Mouse (Mus musculus) granulocyte monocyte progenitor cell, adult 5-6 weeks (primary cell): ENCODE measurements around the gene Gm43720. TPM values are rescaled to one million over a fixed set of nuclear protein-coding genes. Genes with fewer than 3 reads are reported as not detected.

ENCODE experiments used
- ATAC-seq: replicated peaks from 2 replicates; pipeline ENCODE4 v1.8.0; 2016; ENCODE audit warnings: mild to moderate bottlenecking, moderate TSS enrichment, inconsistent platforms; ENCODE audit not compliant: poor library complexity, severe bottlenecking
- total RNA-seq, 2 experiments: library from RNA; stranded (forward) in 1 of 2; stranded (reverse) in 1 of 2; fragments of 200-712, 200-1000 nt in 1 of 2; fragments of >200 nt in 1 of 2; fragmentation: Nextera tagmentation in 1 of 2; gene quantifications; 2 replicates each; pipeline ENCODE4 v1.2.3; 2014 to 2017

Gene Gm43720
- total RNA-seq, 2 experiments from 2014 or later = 0.05 TPM; not detected in 1

DNA sequence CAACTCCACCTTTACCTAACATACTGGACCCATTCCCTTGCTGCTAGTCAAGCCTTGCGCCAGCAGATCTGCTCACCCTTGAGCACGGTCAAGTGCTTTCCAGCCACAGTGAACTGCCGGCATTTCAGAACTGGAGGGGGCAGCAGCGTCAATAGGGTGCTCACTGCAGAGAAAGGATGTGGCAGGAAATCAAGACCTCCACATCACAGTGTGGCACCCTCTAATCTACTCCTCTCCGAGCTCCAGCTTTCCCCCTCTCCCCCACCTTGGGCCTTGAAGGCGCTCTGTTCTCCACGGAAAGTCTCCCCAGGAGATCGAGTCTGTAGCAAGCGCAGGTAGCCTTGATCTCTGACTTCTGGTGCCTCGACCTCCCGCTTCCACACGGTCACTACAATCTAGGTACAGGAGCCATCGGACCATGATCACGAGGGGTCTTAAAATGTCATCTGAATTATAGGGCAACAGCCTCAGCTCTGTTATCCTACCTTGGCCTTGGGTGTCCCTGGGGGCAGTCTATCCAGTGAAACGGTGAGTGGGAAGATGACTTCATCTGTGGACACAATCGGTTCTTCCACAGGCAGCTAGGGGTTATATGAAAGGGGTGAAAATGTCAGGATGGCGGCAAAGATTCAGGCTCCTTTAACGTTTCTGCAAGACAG is 17.0 kb downstream of the Gm43720 start:
- no peak for ATAC-seq

DNA sequence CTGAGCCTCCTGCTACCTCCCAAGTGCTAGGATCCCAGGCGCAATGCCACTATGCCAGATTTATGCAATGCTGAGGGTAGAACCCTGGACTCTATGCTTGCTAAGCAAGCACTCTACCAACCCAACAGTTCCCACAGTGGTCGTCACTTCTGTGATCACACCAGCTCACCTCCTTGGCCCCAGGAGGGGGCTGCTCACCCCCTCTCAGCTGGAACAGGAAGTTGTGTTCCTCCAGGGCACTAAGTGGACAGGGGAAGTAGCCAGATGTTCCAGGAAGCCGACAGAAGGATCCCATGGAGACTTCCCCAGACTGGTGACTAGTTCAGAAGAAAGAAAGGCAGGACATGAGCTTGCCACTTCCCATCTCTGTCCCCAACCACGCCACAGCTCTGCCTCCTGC is 17.8 kb downstream of the Gm43720 start:
- ATAC-seq = peak; percentile 50

DNA sequence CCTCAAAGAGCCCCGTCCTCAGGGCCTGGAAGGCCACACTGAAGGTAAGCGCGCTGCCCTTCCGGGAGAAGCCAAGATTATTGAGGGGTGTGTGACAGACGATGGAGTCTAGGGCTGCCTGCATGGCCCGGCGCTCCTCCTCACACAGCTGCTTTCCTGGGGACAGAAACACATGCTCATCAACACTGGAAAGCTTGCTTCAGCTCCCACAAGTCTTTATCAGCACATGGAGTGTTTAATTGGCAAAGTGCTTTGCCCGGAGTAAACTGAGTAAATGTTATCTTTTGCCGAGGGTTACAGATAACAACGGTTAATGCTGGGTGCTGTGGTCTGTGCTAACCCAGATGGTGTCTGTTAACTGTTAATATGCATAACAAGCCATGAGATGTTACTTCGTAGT is 18.9 kb downstream of the Gm43720 start:
- no peak for ATAC-seq

DNA sequence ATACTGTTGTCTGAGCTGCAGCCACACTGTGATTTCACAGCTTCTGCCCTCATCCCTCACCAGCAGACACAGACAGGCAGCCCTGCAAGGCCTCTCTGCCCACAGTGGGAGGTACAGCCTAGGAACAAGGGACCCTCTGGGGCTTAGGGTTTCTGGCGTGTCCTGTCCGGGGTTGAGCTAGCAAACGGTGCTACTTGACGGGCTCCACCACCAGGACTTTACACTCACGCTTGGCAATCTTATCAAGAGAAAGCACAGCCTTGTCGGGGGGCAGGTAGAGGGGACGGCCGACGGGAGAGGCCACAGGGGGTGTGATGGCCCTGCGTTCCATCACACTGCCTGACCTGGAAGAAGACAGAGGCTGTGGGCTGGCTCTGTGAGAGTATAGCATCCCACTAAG is 19.7 kb downstream of the Gm43720 start:
- ATAC-seq = no peak

DNA sequence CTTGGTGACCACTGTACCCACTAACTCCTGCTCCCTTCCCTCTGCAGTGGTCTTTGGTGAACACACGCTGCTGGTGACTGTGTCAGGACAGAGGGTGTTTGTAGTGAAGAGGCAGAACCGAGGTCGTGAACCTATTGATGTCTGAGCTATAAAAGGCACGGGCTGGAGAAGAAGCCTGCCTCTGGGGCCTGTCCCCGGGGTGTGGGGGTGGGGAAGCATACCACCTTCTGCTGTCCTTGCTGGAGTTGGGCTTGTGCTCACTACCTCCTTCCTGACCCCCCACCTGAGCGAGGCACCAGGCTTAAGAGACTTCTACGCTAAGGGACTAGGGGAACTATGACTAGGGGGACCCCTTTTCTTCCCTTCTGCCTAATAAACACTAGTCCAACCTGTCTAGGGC is 20.8 kb downstream of the Gm43720 start:
- no peak for ATAC-seq

DNA sequence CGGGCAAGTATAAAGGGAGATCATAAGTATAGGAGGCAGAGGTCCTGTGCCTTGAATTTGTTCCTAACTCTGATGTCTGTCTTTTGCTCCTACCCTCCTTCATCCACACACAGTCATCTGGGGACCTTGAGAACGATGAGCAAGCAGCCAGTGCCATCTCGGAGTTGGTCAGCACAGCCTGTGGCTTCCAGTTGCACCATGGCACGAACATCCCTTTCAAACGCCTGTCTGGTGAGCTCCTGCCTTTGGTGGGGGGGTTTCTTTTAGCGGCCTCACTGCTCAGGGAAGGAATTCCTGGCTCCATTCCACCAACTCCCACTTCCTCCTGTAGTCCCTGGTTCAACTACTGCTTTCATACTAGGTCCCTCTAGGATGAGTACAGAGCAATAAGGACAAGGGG is 21.2 kb downstream of the Gm43720 start:
- peak; percentile 6; the same call in 1 of the 2 replicates for ATAC-seq

DNA sequence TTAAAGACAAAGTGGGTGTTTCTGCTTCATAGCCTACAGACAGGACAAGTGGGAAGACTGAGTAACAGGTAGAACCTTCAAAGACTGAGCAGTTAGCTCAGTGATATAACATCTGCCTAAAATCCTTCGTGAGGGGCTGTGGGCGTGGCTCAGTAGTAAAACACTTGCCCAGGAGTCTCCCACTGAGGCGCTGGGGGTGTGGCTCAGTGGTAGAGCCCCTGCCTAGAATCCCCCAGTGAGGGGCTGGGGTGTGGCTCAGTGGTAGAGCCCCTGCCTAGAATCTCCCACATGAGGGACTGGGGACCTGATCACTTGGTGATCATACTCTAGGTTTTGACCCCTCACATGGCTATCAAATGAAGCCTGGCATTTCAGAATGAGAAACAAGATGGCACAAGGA is 21.7 kb downstream of the Gm43720 start:
- no peak for ATAC-seq

DNA sequence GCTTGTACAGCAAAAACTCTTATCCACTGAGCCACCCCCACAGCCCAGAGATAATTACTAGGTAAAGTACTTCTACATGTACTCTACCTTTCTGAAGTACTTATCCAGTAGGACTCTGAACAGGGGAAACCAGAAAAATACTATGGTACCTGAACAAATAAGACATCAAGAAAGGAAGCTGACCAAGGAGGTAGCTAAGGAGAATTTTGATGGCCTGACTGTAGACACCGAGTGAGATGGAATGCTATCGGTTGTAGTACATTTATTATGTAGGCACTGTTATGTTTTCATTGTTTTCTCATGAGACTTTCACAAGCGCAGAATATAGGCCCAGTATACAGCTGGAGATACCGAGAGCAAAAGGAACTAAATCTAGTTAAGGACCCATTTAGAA is 22.2 kb downstream of the Gm43720 start:
- ATAC-seq = no peak

DNA sequence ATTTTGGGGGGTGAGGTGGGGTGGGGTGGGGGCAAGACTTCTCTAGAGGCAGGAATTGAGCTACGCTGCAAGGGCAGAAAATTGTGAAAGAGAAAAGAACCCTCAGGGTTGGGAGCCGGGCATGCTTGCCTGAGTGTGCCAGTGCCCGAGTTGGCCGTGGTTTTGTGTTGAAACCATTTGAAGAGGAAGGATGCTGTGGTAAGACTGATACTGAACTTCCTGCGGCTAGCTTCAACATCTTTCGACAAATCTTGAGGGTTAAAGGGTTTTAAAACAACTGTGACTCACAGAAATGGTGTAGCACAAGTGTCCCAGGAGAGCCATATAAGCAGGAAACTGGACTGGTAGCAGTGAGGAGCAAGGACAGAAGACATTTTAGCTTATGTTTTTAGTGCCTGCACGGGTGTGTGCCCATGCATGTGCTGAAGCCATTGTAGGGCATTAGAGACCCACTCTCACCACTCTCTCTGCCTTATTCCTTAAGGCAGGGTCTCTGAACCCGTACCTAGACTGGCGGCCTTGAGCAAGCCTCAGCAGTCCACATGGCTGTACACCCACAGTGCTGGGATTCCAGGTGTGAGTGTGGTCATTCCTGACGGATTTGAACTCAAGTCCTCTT is 22.7 kb downstream of the Gm43720 start:
- ATAC-seq = peak; percentile 64

DNA sequence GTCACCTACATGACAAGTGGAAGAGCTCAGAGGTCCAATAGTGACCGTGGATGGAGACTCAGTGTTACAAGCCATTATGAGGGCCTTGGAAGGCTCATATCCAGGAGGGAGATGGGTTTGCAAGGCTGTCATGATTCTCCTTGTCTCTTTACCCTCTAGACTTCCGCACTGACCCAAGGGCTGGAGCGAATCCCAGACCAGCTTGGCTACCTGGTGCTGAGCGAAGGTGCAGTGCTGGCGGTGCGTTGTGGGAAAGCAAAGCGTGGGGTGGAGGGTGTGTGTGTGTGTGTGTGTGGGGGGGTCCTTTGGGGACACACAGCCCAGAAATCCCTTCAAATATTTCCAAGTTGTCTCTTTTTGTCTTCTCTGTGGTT is 23.7 kb downstream of the Gm43720 start:
- no peak for ATAC-seq

DNA sequence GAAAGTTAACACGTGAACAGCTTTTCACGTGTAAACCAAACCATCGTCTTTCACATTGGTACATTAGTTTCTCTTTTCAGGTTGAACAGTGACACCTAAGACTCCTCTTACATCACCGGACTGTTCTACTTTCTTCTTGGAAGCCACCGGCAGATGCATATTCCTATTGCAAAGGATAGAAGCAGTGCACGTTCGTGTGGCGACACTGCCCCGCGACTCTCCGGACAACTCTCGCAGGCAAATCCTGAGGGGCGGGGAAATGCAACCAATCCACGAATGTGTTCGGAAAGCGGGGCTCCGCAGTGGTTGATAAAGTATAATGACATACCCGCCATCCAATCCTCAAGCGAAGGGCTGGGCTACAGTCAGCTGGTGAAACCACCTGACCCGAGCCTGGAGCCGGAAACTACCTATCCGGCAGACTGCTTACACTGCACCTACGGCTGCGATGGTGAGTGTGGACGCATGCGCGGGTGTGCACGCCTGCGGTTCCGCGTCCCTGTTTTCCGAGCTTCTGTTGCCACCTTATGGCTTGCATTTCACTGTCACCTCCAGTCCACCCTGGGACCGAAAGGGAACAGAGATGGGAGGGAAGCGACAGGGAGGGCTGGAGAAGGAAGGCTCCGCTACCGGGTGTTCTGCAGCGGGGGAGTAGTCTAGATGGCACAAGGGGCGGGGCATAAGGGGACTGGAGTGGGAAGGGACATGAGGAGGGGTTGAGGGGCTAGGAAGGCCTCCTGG is 24.2 kb downstream of the Gm43720 start, which contains the start of gene Lamtor4:
Lamtor4 (plus strand) TSS at position 130 of the 741 bp plus-strand sequence.
- peak; percentile 73 for ATAC-seq

DNA sequence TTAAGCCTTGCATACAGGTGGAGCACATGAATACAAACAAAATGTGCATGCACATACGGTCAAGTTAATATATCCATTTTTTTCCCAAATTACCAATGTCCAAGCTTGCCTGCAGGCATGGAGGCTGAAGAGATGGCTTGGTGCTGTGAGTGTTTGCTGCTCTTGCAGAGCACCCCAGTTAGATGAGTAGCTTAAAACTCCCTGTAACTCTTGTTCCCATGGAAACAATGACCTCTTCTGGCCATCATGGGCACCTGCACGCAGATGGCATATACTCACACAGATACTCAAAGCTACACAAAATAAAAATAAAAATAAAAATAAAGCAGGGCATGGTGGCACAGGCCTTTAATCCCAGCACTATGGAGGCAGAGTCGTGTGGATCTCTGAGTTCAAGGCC is 26.7 kb downstream of the Gm43720 start:
- ATAC-seq = no peak

DNA sequence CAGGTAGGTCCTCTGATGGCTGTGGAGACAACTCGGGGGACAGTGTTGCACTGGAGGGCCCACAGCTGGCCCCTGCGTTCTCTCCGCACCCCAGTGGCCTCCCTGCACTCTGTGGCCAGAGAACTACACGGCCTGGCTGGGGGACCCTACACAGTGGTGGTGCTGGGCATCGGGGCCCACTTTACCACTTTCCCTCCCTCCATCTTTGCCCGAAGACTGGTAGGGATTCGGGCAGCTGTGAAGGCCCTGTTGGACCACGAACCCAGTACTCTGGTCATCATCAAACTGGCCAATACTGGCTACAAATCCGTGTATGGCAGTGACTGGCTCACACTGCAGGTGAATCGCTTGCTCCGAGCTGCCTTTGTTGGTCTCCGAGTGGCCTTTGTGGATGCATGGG is 28.6 kb downstream of the Gm43720 start:
- ATAC-seq = no peak

DNA sequence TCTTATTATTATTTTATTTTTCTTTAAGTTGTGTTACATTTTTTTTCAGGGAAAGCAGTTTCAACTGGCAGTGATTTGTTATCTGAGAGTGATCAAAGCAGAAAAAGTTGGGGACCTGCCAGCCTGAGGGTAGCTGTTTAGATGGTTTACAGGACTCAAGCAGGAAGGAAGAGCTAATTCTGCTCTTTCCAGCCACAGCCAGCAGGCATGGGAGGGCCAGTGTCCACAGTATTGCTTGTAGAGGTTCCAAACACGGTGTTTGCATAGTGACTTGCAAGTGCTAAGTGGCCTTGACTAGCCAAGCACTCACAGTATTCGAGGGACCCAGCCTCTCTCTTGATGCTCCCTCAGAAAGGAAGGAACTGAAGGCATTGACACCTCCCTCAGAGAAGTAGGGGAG is 38.2 kb downstream of the Gm43720 start:
- ATAC-seq = no peak

DNA sequence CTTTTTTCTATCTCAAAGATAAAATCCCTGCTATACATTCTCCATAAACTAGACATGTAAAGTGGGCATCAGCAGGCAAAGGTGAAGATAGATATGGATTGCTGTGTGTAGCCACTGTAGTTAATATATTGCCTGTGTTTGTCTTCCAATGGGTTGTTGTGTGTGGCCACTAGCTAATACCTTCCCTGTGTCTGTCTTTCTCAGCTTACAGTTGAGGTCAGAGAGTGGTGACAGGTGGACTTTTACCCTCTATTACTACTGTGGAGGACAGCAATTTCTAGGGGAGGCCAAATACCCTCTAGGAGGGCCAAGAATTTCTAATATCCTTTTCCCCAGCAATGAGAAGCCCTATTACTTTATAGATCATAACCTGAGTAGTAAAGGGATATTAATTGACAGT is 45.5 kb downstream of the Gm43720 start:
- ATAC-seq = no peak

DNA sequence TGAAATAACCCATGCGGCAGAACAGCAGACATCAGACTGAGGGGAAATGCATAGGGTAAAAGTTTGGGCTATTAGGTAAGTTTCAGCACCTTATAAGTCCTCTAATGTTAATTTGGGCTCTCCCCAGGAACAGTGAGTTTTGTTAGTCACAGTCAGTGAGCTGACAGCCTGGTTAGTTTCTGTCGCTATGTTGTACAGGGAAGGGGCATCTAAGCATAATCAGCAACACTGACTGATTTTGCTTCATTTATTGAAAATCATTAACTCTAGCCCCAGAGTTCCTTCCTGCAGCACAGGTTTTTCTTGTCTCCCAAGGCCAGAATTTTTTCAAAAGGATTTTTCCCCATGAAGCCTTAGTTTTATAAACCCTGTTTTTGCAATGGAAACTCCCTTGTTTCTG is 46.0 kb downstream of the Gm43720 start:
- ATAC-seq = no peak

DNA sequence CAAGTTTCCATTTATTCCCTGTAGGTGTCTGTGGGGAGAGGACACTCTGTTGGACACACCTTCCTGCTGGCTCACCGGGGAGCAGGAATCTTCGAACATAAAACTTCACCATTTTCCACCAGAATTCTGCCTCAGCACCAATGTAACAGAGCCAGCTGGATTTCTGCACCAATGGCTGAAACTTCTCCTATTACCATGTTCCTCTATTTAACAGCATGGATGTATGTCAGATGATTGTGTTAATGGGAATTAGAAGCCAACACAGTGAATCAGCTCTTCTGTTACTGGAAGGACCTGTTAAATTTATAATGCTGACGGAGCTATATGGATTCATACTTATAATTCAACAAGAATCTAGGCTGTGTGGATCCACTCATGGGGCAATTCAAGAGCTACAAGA is 50.2 kb downstream of the Gm43720 start:
- peak; percentile 44 for ATAC-seq

DNA sequence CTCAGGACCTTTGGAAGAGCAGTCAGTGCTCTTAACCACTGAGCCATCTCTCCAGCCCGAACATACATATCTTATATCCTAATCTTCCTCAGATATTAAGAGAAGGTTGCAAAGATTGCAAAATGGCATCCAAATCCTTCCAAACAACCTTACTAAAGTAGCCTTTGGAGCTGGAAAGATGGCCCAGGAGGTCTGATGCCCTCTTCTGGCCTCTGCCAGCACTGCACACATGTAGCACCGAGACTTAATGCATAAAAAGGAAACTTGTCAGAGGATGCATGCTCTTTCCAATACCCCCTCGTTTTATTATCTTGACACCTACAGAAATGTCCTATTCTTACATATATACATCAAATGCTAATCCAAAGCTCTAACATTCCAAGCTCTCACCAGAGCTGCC is 51.7 kb downstream of the Gm43720 start:
- ATAC-seq = peak; percentile 28

DNA sequence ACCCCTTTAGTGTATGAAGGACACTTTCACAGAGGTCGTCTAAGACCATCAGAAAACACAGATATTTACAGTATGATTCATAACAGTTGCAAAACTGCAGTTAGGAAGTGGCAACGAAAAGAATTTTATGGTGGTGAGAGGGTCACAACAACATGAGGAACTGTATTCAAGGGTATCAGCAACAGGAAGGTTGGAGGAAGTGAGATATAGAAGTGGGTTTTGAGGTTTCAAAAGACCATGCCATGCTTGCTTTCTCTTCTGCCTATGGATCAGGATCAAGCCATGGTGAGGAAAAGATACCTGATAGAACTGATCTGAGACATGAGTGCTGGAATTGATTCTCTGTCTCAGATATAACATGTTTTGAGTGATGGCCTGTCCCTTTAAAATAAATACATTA is 52.4 kb downstream of the Gm43720 start:
- ATAC-seq = peak; percentile 93

DNA sequence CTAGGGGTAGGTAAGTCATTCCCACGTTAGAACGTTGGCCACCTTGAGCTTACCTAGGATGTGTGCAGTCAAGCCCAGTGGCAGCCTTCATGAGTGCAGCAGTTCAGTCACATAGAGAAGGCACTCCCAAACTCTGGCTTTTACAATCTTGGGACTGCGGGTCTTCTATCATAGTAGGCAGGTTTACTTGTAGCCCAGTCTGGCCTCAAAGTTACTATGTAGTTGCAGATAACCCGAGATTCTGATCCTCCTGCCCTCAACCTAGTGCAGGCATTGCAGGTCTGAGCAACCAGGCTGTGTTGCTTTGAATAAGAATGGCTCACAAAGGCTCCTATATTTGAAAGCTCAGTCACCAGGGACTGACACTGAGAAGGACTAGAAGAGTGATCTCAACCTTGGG is 53.3 kb downstream of the Gm43720 start:
- ATAC-seq = no peak

DNA sequence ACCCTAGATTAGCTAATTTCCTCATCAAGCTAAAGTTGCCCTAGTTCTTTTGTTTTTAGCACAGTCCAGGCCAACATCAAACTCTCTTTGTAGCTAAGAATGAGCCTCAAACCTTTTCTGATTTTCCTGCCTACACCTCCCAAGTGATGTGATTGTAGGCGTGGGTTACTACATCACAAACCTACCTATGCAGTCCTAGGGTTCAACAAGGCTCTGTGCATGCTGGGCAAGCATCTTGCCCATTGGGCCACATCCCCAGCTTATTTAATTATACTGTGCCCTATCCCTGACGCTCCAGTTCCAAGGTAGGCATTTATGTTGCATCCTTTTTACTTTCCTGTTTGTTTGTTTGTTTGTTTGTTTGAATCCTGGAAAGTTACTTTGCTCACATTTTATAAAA is 54.1 kb downstream of the Gm43720 start, which contains the start of gene Nxpe5:
Nxpe5 (plus strand) TSS at position 199 of the 400 bp plus-strand sequence.
- ATAC-seq = no peak

DNA sequence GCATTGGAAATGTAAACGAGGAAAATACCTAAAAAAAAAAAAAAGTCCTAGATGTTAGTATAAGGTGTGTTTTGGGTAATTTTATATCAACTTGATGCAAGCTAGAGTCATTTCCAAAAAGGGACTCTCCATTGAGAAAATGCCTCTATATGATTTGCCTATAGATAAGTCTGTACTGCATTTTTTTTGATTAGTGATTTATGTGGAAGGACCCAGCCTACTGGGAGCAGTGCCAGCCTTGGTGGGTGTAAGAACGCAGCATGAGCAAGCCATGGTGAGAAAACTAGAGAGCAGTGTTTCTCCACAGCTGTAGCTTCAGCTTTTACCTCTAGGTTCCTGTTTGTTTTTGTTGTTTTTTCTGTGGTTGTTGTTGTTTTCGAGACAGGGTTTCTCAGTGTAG is 56.5 kb downstream of the Gm43720 start:
- ATAC-seq = no peak
